Comparison of ENCODE assay signal across 9 mouse cellular contexts in genomic region chr13:101729248-101730055, GRCm38 (mm10). TPM values are rescaled to one million over a fixed set of nuclear protein-coding genes. Genes with fewer than 3 reads are reported as not detected.
DNase-seq lines count a peak whose midpoint lies in the region; ATAC-seq lines count a peak whose summit lies in the region.
"Had no signal": no experiment of that assay in that cellular context is flagged by ENCODE, and none has a peak within 500 bp of the region (broad histone marks: within the 10 kb centered on the region; RNA-seq: fewer than 3 reads in every experiment).

No protein-coding gene starts in this region.

- no peak overlapping the region for H3K4me3 ChIP-seq in limb, embryonic 12.5 days (replicated peaks)
- H3K4me3 ChIP-seq in limb, embryonic 10.5 days, result no peak overlapping the region
- H3K4me3 ChIP-seq in embryonic facial prominence, embryonic 11.5 days (ENCODE audit: low read depth, low read length), result no peak overlapping the region
- H3K4me3 ChIP-seq in hindbrain, embryonic 14.5 days (replicated peaks; ENCODE audit: low read length), result no peak overlapping the region
- no peak overlapping the region for H3K4me3 ChIP-seq in neural tube, embryonic 14.5 days (ENCODE audit: low read depth, low read length)

- no peak for DNase-seq in limb, embryonic 10.5 days (ENCODE audit: low spot score)
- DNase-seq in embryonic facial prominence, embryonic 11.5 days (ENCODE audit: low spot score), result peak; percentile 77
- no peak for DNase-seq in hindbrain, embryonic 14.5 days (ENCODE audit: low spot score)
- no peak for DNase-seq in urinary bladder, adult 2 months (ENCODE audit: low spot score)
- no peak for DNase-seq in layer of hippocampus, postnatal 36 days
- DNase-seq in kidney, adult 11 months, result no peak
- DNase-seq: gastrocnemius, postnatal 10 days had no signal

- no peaks in the 10 kb centered on the region for H3K9me3 ChIP-seq in limb, embryonic 12.5 days
- no peaks in the 10 kb centered on the region for H3K9me3 ChIP-seq in limb, embryonic 10.5 days (replicated peaks)
- no peaks in the 10 kb centered on the region for H3K9me3 ChIP-seq in embryonic facial prominence, embryonic 11.5 days (replicated peaks; ENCODE audit: control insufficient read depth, low read length)
- no peaks in the 10 kb centered on the region for H3K9me3 ChIP-seq in hindbrain, embryonic 14.5 days (ENCODE audit: control insufficient read depth, low read length)
- no peaks in the 10 kb centered on the region for H3K9me3 ChIP-seq in neural tube, embryonic 14.5 days (ENCODE audit: control insufficient read depth, low read length)

- H3K27ac ChIP-seq in limb, embryonic 12.5 days, result no peak overlapping the region
- H3K27ac ChIP-seq in limb, embryonic 10.5 days, result no peak overlapping the region
- no peak overlapping the region for H3K27ac ChIP-seq in embryonic facial prominence, embryonic 11.5 days (replicated peaks; ENCODE audit: low read depth, low read length)
- H3K27ac ChIP-seq in hindbrain, embryonic 14.5 days, result no peak overlapping the region
- no peak overlapping the region for H3K27ac ChIP-seq in neural tube, embryonic 14.5 days (ENCODE audit: low read depth, low read length)

- WGBS in limb, embryonic 12.5 days, result 50% methylated on average over 4 of the region's 4 CpGs
- WGBS in limb, embryonic 10.5 days, result 50% methylated on average over 4 of the region's 4 CpGs
- 48% methylated on average over 4 of the region's 4 CpGs for WGBS in embryonic facial prominence, embryonic 11.5 days
- 49% methylated on average over 4 of the region's 4 CpGs for WGBS in hindbrain, embryonic 14.5 days
- WGBS in neural tube, embryonic 14.5 days, result 55% methylated on average over 4 of the region's 4 CpGs

- 0 out of 2 replicates have a peak, but pooled peaks have one; percentile 9 for ATAC-seq in limb, embryonic 12.5 days (ENCODE audit: insufficient number of reproducible peaks, insufficient read depth, low FRiP score, low TSS enrichment, low read depth)
- ATAC-seq in embryonic facial prominence, embryonic 11.5 days (replicated peaks; ENCODE audit: insufficient number of reproducible peaks, low FRiP score, low TSS enrichment, low read depth), result peak; percentile 76
- ATAC-seq in hindbrain, embryonic 14.5 days (ENCODE audit: low FRiP score), result peak; percentile 31; the same call in 1 of the 2 replicates
- peak; percentile 28; the same call in 1 of the 2 replicates for ATAC-seq in neural tube, embryonic 14.5 days (ENCODE audit: low read depth)

- H3K27me3 ChIP-seq in limb, embryonic 12.5 days, result peaks cover 61% of the 10 kb centered on the region
- peaks cover 57% of the 10 kb centered on the region; the same call in 1 of the 2 replicates for H3K27me3 ChIP-seq in limb, embryonic 10.5 days (ENCODE audit: low read depth, poor library complexity, severe bottlenecking)
- no peaks in the 10 kb centered on the region for H3K27me3 ChIP-seq in embryonic facial prominence, embryonic 11.5 days (ENCODE audit: control insufficient read depth, insufficient read depth, low read length)
- no peaks in the 10 kb centered on the region for H3K27me3 ChIP-seq in hindbrain, embryonic 14.5 days (ENCODE audit: control insufficient read depth, insufficient read depth, low read length)
- no peaks in the 10 kb centered on the region for H3K27me3 ChIP-seq in neural tube, embryonic 14.5 days (ENCODE audit: control insufficient read depth, insufficient read depth, low read length)

- no peak overlapping the region for H3K9ac ChIP-seq in limb, embryonic 12.5 days (replicated peaks)
- no peak overlapping the region for H3K9ac ChIP-seq in embryonic facial prominence, embryonic 11.5 days (replicated peaks; ENCODE audit: low read length)
- no peak overlapping the region for H3K9ac ChIP-seq in hindbrain, embryonic 14.5 days
- H3K9ac ChIP-seq in neural tube, embryonic 14.5 days (replicated peaks; ENCODE audit: low read depth, low read length), result no peak overlapping the region

- H3K36me3 ChIP-seq in limb, embryonic 12.5 days, result no peaks in the 10 kb centered on the region
- no peaks in the 10 kb centered on the region for H3K36me3 ChIP-seq in limb, embryonic 10.5 days
- H3K36me3 ChIP-seq in embryonic facial prominence, embryonic 11.5 days (replicated peaks; ENCODE audit: control insufficient read depth, insufficient read depth, low read depth, low read length), result no peaks in the 10 kb centered on the region
- H3K36me3 ChIP-seq in hindbrain, embryonic 14.5 days (replicated peaks; ENCODE audit: control insufficient read depth, insufficient read depth), result no peaks in the 10 kb centered on the region
- no peaks in the 10 kb centered on the region for H3K36me3 ChIP-seq in neural tube, embryonic 14.5 days (ENCODE audit: control insufficient read depth, insufficient read depth, low read length)

- H3K4me2 ChIP-seq in limb, embryonic 12.5 days, result no peak overlapping the region
- H3K4me2 ChIP-seq in embryonic facial prominence, embryonic 11.5 days (ENCODE audit: low read depth, low read length), result no peak overlapping the region
- no peak overlapping the region for H3K4me2 ChIP-seq in hindbrain, embryonic 14.5 days (replicated peaks)
- no peak overlapping the region for H3K4me2 ChIP-seq in neural tube, embryonic 14.5 days (ENCODE audit: low read depth, low read length)

- peaks cover 59% of the 10 kb centered on the region for H3K4me1 ChIP-seq in limb, embryonic 12.5 days (replicated peaks)
- H3K4me1 ChIP-seq in limb, embryonic 10.5 days, result peaks cover 40% of the 10 kb centered on the region
- H3K4me1 ChIP-seq in embryonic facial prominence, embryonic 11.5 days (ENCODE audit: control insufficient read depth, insufficient read depth, low read length), result peaks cover 6% of the 10 kb centered on the region
- H3K4me1 ChIP-seq in hindbrain, embryonic 14.5 days (replicated peaks; ENCODE audit: control insufficient read depth, insufficient read depth, low read length), result 0 out of 2 replicates have a peak, but pooled peaks cover 11% of the 10 kb centered on the region
- H3K4me1 ChIP-seq in neural tube, embryonic 14.5 days (ENCODE audit: control insufficient read depth, insufficient read depth, low read length), result peaks cover 11% of the 10 kb centered on the region

RNA-seq across cellular contexts. Expression of gene Pik3r1, which starts 38.6 kb away (rescaled TPM):
- polyA plus RNA-seq in limb, embryonic 12.5 days (2016; fragmentation: Nextera tagmentation; extraction: Ambion mirVana), result 20.7 and 21.4 TPM in 2 replicates
- 9.8 and 13.9 TPM in 2 replicates for polyA plus RNA-seq in limb, embryonic 10.5 days (2016; fragmentation: Nextera tagmentation; extraction: Ambion mirVana)
- 17.0 and 20.6 TPM in 2 replicates for polyA plus RNA-seq in embryonic facial prominence, embryonic 11.5 days (2014; fragmentation: Nextera tagmentation; extraction: Ambion mirVana)
- 86.7 and 94.5 TPM in 2 replicates for polyA plus RNA-seq in hindbrain, embryonic 14.5 days (2014; fragmentation: Nextera tagmentation; extraction: Ambion mirVana)
- polyA plus RNA-seq in neural tube, embryonic 14.5 days (2014; fragmentation: Nextera tagmentation; extraction: Ambion mirVana), result 114 and 136 TPM in 2 replicates
- polyA plus RNA-seq in urinary bladder, adult 2 months (2012; rRNA removed), result 30.9 and 49.8 TPM in 2 replicates
- total RNA-seq in layer of hippocampus, postnatal 36 days (2021), result 10 to 100 TPM; 81.9 to 94.1 TPM

Comparison
In these comparisons a context has a peak if more than half of its experiments do, and no peak if none do; other contexts are left out.
1. ATAC-seq: peak in every context shown above with its lines; median percentile 76 in embryonic facial prominence, embryonic 11.5 days; 31 in hindbrain, embryonic 14.5 days; 28 in neural tube, embryonic 14.5 days; 9 in limb, embryonic 12.5 days.